Mouse (Mus musculus) heart, embryonic 16.5 days (tissue): ENCODE measurements at regions not wholly inside any gene's neighbourhood (a gene's known extent, or its start where the extent isn't known, plus 50 kb on each side); places are given as distances from the start of the nearest gene placed in this dataset.
A peak's percentile ranks its signal among the peaks of the same experiment; 100 is the strongest.

Experiments
- ATAC-seq: fragments of 200-750 bp; cut with Nextera tagmentation; replicated peaks from 2 replicates; pipeline ENCODE4 v1.8.0; 2017; ENCODE audit warnings: moderate number of reproducible peaks; ENCODE audit not compliant: insufficient read depth, low FRiP score; ENCODE audit errors: extremely low read depth
- H3K27ac ChIP-seq: fragments of 300-500 bp; sonication (generic); 2 replicates; pipeline ENCODE4 v1.5.1; 2014; ENCODE audit warnings: mild to moderate bottlenecking, low read length, control low read depth, moderate library complexity
- H3K27me3 ChIP-seq: fragments of 300-500 bp; sonication (generic); 2 replicates; pipeline ENCODE4 v1.6.1; 2014; ENCODE audit warnings: low read length, mixed read lengths; ENCODE audit not compliant: control insufficient read depth, insufficient read depth
- H3K36me3 ChIP-seq: fragments of 300-500 bp; sonication (generic); 2 replicates; pipeline ENCODE4 v1.6.1; 2014; ENCODE audit not compliant: control insufficient read depth, insufficient read depth
- H3K4me1 ChIP-seq: fragments of 300-500 bp; sonication (generic); 2 replicates; pipeline ENCODE4 v1.6.1; 2014; ENCODE audit warnings: low read length, mixed read lengths; ENCODE audit not compliant: control insufficient read depth, insufficient read depth
- H3K4me2 ChIP-seq: fragments of 300-500 bp; sonication (generic); 2 replicates; pipeline ENCODE4 v1.6.1; 2014; ENCODE audit warnings: low read depth, mild to moderate bottlenecking, control low read depth, low read length
- H3K4me3 ChIP-seq: fragments of 300-500 bp; sonication (generic); 2 replicates; pipeline ENCODE4 v1.5.1; 2014; ENCODE audit warnings: mild to moderate bottlenecking, control low read depth, low read length
- H3K9ac ChIP-seq: fragments of 300-500 bp; sonication (generic); 2 replicates; pipeline ENCODE4 v1.6.1; 2014; ENCODE audit warnings: low read length, control low read depth
- H3K9me3 ChIP-seq: fragments of 300-500 bp; sonication (generic); replicated peaks from 2 replicates; pipeline ENCODE4 v1.6.1; 2016; ENCODE audit warnings: low read length; ENCODE audit not compliant: control insufficient read depth
- WGBS: fragments of 180-500 bp; shearing (Covaris S2); extraction: QIAGEN DNeasy Blood & Tissue Kit; methylation state at CpG from one replicate; pipeline ENCODE4 v1.1.7; 2014; 5-methylcytosine and 5-hydroxymethylcytosine counted together

GRCm38 (mm10) chr5:54411275-54411904 lies 413.1 kb downstream of the Stim2 start:
- WGBS = 57% methylated on average over 5 of the region's 5 CpGs

DNA sequence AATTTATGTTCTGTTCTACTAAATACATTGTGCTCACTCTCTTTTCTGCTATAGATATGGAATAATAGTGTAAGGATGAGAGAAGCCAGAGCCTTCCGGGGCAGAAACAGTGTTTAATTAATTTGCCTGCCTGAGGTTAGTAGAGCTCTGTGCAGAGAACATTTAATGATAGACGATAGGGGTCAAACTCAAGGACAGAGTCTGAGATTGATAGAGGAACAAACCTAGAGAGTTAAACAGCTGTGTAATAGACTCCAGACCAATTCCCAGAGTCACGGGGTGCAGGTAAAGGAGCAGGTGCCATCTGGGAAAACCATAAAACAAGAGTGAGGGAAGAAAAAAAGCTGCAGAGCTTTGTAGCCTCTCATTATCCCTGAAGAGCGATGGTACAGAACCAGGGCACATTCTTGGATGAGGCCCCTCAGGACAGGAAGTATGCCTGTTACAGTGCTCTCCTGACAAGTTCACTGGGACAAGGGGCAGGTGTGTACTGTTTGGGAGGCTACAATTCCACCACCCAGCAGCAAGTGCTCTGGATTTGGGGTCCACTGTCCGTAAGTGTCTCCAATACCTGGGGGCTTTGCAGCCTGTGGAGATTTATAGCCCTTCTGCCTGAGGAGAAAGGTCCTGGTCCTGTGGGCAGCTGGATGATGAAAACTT lies 421.6 kb downstream of the Stim2 start:
- no peak overlapping the region for H3K9ac ChIP-seq
- 58% methylated on average over 5 of the region's 5 CpGs for WGBS
- no peaks in the 10 kb centered on the region for H3K36me3 ChIP-seq
- 0 out of 2 replicates have a peak overlapping the region, but pooled peaks have one; percentile 2 for H3K27ac ChIP-seq
- no peaks in the 10 kb centered on the region for H3K27me3 ChIP-seq
- no peaks in the 10 kb centered on the region for H3K9me3 ChIP-seq
- H3K4me1 ChIP-seq = 0 out of 2 replicates have a peak, but pooled peaks cover 3% of the 10 kb centered on the region
- ATAC-seq = no peak
- no peak overlapping the region for H3K4me2 ChIP-seq
- no peak overlapping the region for H3K4me3 ChIP-seq

More at GRCm38 (mm10) chr5:54411275-54411904, 413.1 kb downstream of the Stim2 start:
- Histone ChIP-seq H3K27me3 (no peaks in the 10 kb centered on the region), H3K36me3 (no peaks in the 10 kb centered on the region), H3K9ac (no peak overlapping the region), H3K4me3 (no peak overlapping the region), H3K9me3 (no peaks in the 10 kb centered on the region), H3K4me2 (no peak overlapping the region), H3K4me1 (no peaks in the 10 kb centered on the region), H3K27ac (no peak overlapping the region)
- ATAC-seq = no peak

DNA sequence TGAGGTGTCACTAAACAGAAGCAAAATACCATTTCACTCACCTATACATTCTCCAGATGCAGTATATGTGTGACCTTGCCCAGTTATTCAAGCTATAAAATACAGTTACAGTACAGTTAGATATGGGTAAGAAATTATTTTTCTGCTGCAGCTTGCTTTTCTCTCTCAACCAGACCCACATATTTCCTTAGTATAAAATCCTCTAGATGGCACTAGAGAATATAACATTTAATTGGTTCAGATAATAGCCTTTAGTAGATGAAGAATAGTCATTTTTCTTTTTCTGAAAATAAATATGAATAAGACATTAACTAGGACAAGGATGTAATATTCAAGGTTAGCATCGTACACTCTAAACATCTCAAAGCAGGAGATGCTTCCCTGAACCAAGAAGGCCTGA lies 441.0 kb downstream of the Stim2 start:
- H3K36me3 ChIP-seq = no peaks in the 10 kb centered on the region
- H3K9ac ChIP-seq = no peak overlapping the region
- H3K27ac ChIP-seq = no peak overlapping the region
- 79% methylated on average over 1 of the region's 1 CpGs for WGBS
- H3K4me3 ChIP-seq = no peak overlapping the region
- H3K4me2 ChIP-seq = no peak overlapping the region
- H3K9me3 ChIP-seq = no peaks in the 10 kb centered on the region
- H3K27me3 ChIP-seq = no peaks in the 10 kb centered on the region
- no peak for ATAC-seq
- H3K4me1 ChIP-seq = no peaks in the 10 kb centered on the region

DNA sequence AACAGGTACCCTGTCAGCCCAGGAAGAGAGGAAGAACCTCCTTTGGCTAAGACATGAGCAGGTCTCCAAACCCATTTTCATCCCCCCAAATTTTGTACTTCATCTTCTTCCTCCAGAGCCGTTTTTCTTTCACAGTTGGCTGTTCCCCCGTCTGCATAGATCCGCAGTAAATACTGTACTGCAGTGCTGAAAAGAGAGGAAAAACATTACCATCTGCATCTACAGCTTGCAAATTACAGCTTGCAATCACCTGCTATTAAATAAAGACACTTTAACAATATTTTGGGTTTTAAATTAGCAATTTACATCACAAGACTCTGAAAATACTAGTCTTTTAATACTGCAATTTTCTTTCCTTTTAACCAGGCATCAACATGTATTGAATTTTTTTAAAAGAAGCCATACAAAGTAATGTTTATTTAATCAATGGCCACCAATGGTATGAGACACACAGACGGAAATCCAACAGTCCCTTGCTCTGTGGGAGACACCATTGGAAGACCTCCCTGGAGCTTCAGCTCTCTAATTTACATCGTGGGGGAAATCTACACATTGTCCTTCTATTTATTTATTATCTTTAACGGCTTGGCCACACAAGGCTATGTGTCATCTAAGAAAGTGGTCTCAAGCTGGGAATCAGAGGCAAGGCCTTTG lies 442.6 kb downstream of the Stim2 start:
- no peak for ATAC-seq
- 64% methylated on average over 6 of the region's 6 CpGs for WGBS
- H3K9me3 ChIP-seq = no peaks in the 10 kb centered on the region
- H3K36me3 ChIP-seq = no peaks in the 10 kb centered on the region
- no peaks in the 10 kb centered on the region for H3K4me1 ChIP-seq
- H3K4me2 ChIP-seq = no peak overlapping the region
- H3K9ac ChIP-seq = no peak overlapping the region
- H3K27ac ChIP-seq = no peak overlapping the region
- H3K27me3 ChIP-seq = no peaks in the 10 kb centered on the region
- H3K4me3 ChIP-seq = no peak overlapping the region

GRCm38 (mm10) chr5:54441598-54441997 lies 443.3 kb downstream of the Stim2 start:
- ATAC-seq = no peak
- no peaks in the 10 kb centered on the region for H3K4me1 ChIP-seq
- H3K27ac ChIP-seq = no peak overlapping the region
- H3K36me3 ChIP-seq = no peaks in the 10 kb centered on the region
- H3K27me3 ChIP-seq = no peaks in the 10 kb centered on the region
- 72% methylated on average over 4 of the region's 4 CpGs for WGBS
- H3K4me2 ChIP-seq = no peak overlapping the region
- no peak overlapping the region for H3K4me3 ChIP-seq
- no peaks in the 10 kb centered on the region for H3K9me3 ChIP-seq
- no peak overlapping the region for H3K9ac ChIP-seq

GRCm38 (mm10) chr5:54483916-54484315 lies 485.6 kb downstream of the Stim2 start:
- H3K27ac ChIP-seq = no peak overlapping the region
- H3K9ac ChIP-seq = no peak overlapping the region
- WGBS = 95% methylated on average over 1 of the region's 1 CpGs
- no peak overlapping the region for H3K4me3 ChIP-seq
- H3K9me3 ChIP-seq = no peaks in the 10 kb centered on the region
- no peak for ATAC-seq
- no peaks in the 10 kb centered on the region for H3K36me3 ChIP-seq
- no peaks in the 10 kb centered on the region for H3K4me1 ChIP-seq
- H3K4me2 ChIP-seq = no peak overlapping the region
- H3K27me3 ChIP-seq = no peaks in the 10 kb centered on the region
